Mouse (Mus musculus) hematopoietic multipotent progenitor cell, adult 10-12 weeks (in vitro differentiated cells): Measurements from ENCODE around the gene Fras1. TPM values are rescaled to one million over a fixed set of nuclear protein-coding genes. Genes with fewer than 3 reads are reported as not detected.

Source experiments
- polyA plus RNA-seq: library from polyadenylated mRNA; stranded (reverse); fragments of >175 nt; gene quantifications from 2 replicates; pipeline ENCODE4 v1.2.3, GENCODE M21; 2012; ENCODE audit warnings: low replicate concordance

Fras1 gene
- 0.10 and 0.22 TPM in 2 replicates for polyA plus RNA-seq

GRCm38 (mm10) chr5:96373567-96373985 lies at the start of gene Fras1:
TSS of gene Fras1 (plus strand) at chr5:96373955.

GRCm38 (mm10) chr5:96792936-96793718 lies 419.4 kb downstream of the Fras1 start, which contains the start of gene Anxa3:
TSS of gene Anxa3 (plus strand) at chr5:96793339.

Other genes with a start within 250 kb of the Fras1 start
- gene Cnot6l, start 209.8 kb upstream of the Fras1 start, polyA plus RNA-seq: 3.1 and 10.8 TPM in 2 replicates
- 0.93 and 2.0 TPM in 2 replicates for gene Mrpl1, start 164.5 kb upstream of the Fras1 start, polyA plus RNA-seq